Mouse (Mus musculus) 3T3-L1 (cell line): ENCODE results near the gene Pbrm1.

Experiments used
- DNase-seq: peaks from one replicate; pipeline ENCODE4 v3.0.0-alpha.2; 2015; ENCODE audit warnings: low read depth, low spot score

The Pbrm1 gene

GRCm38 (mm10) chr14:31133023-31133665 is 114.2 kb downstream of the Pbrm1 start:
- DNase-seq, result no peak

- no peak for DNase-seq
These were observed 115.4 kb downstream of the Pbrm1 start for GRCm38 (mm10) chr14:31134015-31135000.

- DNase-seq, result no peak
These were observed 116.8 kb downstream of the Pbrm1 start for GRCm38 (mm10) chr14:31135495-31136410.

GRCm38 (mm10) chr14:31136411-31137280 is 117.7 kb downstream of the Pbrm1 start:
- DNase-seq, result no peak

GRCm38 (mm10) chr14:31137281-31137595 is 118.3 kb downstream of the Pbrm1 start:
- no peak for DNase-seq

GRCm38 (mm10) chr14:31137791-31138190 is 118.9 kb downstream of the Pbrm1 start:
- no peak for DNase-seq

- no peak for DNase-seq
These were observed 119.4 kb downstream of the Pbrm1 start for GRCm38 (mm10) chr14:31138219-31138896.

- DNase-seq, result no peak
These were observed 120.0 kb downstream of the Pbrm1 start for GRCm38 (mm10) chr14:31138897-31139429.

- DNase-seq, result peak; percentile 72
These were observed 120.7 kb downstream of the Pbrm1 start for GRCm38 (mm10) chr14:31139666-31140065.

- DNase-seq, result peak; percentile 10
These were observed 121.2 kb downstream of the Pbrm1 start for GRCm38 (mm10) chr14:31140141-31140540.

- no peak for DNase-seq
These were observed 122.1 kb downstream of the Pbrm1 start for GRCm38 (mm10) chr14:31141011-31141410.

GRCm38 (mm10) chr14:31145694-31146093 is 126.8 kb downstream of the Pbrm1 start:
- no peak for DNase-seq

GRCm38 (mm10) chr14:31160196-31161150 is 141.5 kb downstream of the Pbrm1 start:
- DNase-seq, result no peak

GRCm38 (mm10) chr14:31161191-31161590 is 142.3 kb downstream of the Pbrm1 start:
- no peak for DNase-seq

GRCm38 (mm10) chr14:31161638-31162037 is 142.7 kb downstream of the Pbrm1 start:
- DNase-seq, result no peak

- no peak for DNase-seq
These were observed 145.1 kb downstream of the Pbrm1 start for GRCm38 (mm10) chr14:31164067-31164466.

- DNase-seq, result no peak
These were observed 146.1 kb downstream of the Pbrm1 start for GRCm38 (mm10) chr14:31165010-31165409.

GRCm38 (mm10) chr14:31165458-31165857 is 146.5 kb downstream of the Pbrm1 start:
- no peak for DNase-seq
